Mouse (Mus musculus): ENCODE results near the gene Ly6g6c.

GRCm38 (mm10) chr17:35047688-35048087 is 17.5 kb upstream of the Ly6g6c start:
- TF ChIP-seq EP300 (IDR thresholded peaks at IDR 0.05; ENCODE audit: low read depth) (0 out of 2 replicates have a peak, but pooled peaks have one; percentile 5), CTCF (IDR thresholded peaks at IDR 0.05; ENCODE audit: low read depth) (no peak)

Data from liver, postnatal 0 days (tissue).